Mouse (Mus musculus): ENCODE measurements around the gene Triml2.

- TF ChIP-seq CTCF (IDR thresholded peaks at IDR 0.05): no peak
- no peak for TF ChIP-seq EP300 (IDR thresholded peaks at IDR 0.05)
These were observed at the start of gene Triml2 for GRCm38 (mm10) chr8:43180054-43180690.
